Mouse (Mus musculus) thymus, postnatal 36 days (tissue): ENCODE data around the gene Fbxo34.
"Not testable (repeated sequence)": the region's sequence is repeated elsewhere in the genome, so short reads cannot be mapped to it uniquely, and the experiment has no call there.

Experiments used
- DNase-seq, 2 experiments: peaks; one replicate each; pipeline ENCODE4 v3.0.0; 2022; ENCODE audit warnings: mixed read lengths in 2 of 2

The Fbxo34 gene

GRCm38 (mm10) chr14:47521609-47522008 lies 71.4 kb downstream of the Fbxo34 start:
- DNase-seq, result no peak

- DNase-seq, result no peak
Observed at GRCm38 (mm10) chr14:47522301-47522700, 72.1 kb downstream of the Fbxo34 start.

GRCm38 (mm10) chr14:47525374-47525773 lies 75.2 kb downstream of the Fbxo34 start:
- DNase-seq, result no peak

GRCm38 (mm10) chr14:47525861-47526260 lies 75.6 kb downstream of the Fbxo34 start:
- DNase-seq, result no peak

- no peak for DNase-seq
Observed at GRCm38 (mm10) chr14:47527833-47528232, 77.6 kb downstream of the Fbxo34 start.

GRCm38 (mm10) chr14:47528293-47528692 lies 78.1 kb downstream of the Fbxo34 start:
- no peak for DNase-seq

GRCm38 (mm10) chr14:47529019-47529418 lies 78.8 kb downstream of the Fbxo34 start:
- DNase-seq, result peak; percentile 33

GRCm38 (mm10) chr14:47529592-47529991 lies 79.4 kb downstream of the Fbxo34 start:
- not testable (repeated sequence) for DNase-seq

GRCm38 (mm10) chr14:47532496-47532895 lies 82.3 kb downstream of the Fbxo34 start:
- DNase-seq, result no peak

- DNase-seq, result peak; percentile 18 to 29
Observed at GRCm38 (mm10) chr14:47533365-47534175, 83.3 kb downstream of the Fbxo34 start.

- no peak for DNase-seq
Observed at GRCm38 (mm10) chr14:47534176-47534525, 83.9 kb downstream of the Fbxo34 start.

- no peak for DNase-seq
Observed at GRCm38 (mm10) chr14:47535096-47535495, 84.9 kb downstream of the Fbxo34 start.

GRCm38 (mm10) chr14:47541325-47541948 lies 91.2 kb downstream of the Fbxo34 start:
- DNase-seq, result no peak

GRCm38 (mm10) chr14:47542283-47542682 lies 92.1 kb downstream of the Fbxo34 start:
- no peak for DNase-seq

- DNase-seq, result no peak
Observed at GRCm38 (mm10) chr14:47544286-47544685, 94.1 kb downstream of the Fbxo34 start.

GRCm38 (mm10) chr14:47544877-47545276 lies 94.7 kb downstream of the Fbxo34 start:
- no peak for DNase-seq

GRCm38 (mm10) chr14:47551668-47552067 lies 101.4 kb downstream of the Fbxo34 start:
- DNase-seq, result no peak

- no peak for DNase-seq
Observed at GRCm38 (mm10) chr14:47553380-47553779, 103.2 kb downstream of the Fbxo34 start.

GRCm38 (mm10) chr14:47554236-47554635 lies 104.0 kb downstream of the Fbxo34 start:
- no peak for DNase-seq

- DNase-seq, result no peak
Observed at GRCm38 (mm10) chr14:47555225-47555624, 105.0 kb downstream of the Fbxo34 start.

- no peak for DNase-seq
Observed at GRCm38 (mm10) chr14:47560714-47561113, 110.5 kb downstream of the Fbxo34 start.

- DNase-seq, result no peak
Observed at GRCm38 (mm10) chr14:47562530-47562929, 112.3 kb downstream of the Fbxo34 start.

GRCm38 (mm10) chr14:47563106-47563505 lies 112.9 kb downstream of the Fbxo34 start:
- no peak for DNase-seq

- DNase-seq, result peak; percentile 71 to 76
Observed at GRCm38 (mm10) chr14:47567962-47568652, 117.9 kb downstream of the Fbxo34 start.
